Mouse (Mus musculus): ENCODE measurements around the gene Grb2. TPM values are rescaled to one million over a fixed set of nuclear protein-coding genes. Genes with fewer than 3 reads are reported as not detected.

Grb2 gene
- polyA plus RNA-seq, 1 experiment from 2014 or later: 87.8 TPM

- H3K27ac ChIP-seq: no peak overlapping the region
- H3K36me3 ChIP-seq: no peaks in the 10 kb centered on the region
- no peaks in the 10 kb centered on the region for H3K27me3 ChIP-seq (ENCODE audit: low read depth, poor library complexity, severe bottlenecking)
- no peak overlapping the region for H3K4me3 ChIP-seq
- WGBS: 84% methylated on average over 8 of the region's 8 CpGs
- H3K9me3 ChIP-seq (replicated peaks): no peaks in the 10 kb centered on the region
- peaks cover 9% of the 10 kb centered on the region; the same call in 1 of the 2 replicates for H3K4me1 ChIP-seq
- DNase-seq (ENCODE audit: low spot score): no peak
These were observed 73.4 kb downstream of the Grb2 start for GRCm38 (mm10) chr11:115635041-115635440.

- no peak for DNase-seq (ENCODE audit: low spot score)
- no peaks in the 10 kb centered on the region for H3K36me3 ChIP-seq
- WGBS: 75% methylated on average over 4 of the region's 4 CpGs
These were observed 74.3 kb downstream of the Grb2 start for GRCm38 (mm10) chr11:115634109-115634508.

DNA sequence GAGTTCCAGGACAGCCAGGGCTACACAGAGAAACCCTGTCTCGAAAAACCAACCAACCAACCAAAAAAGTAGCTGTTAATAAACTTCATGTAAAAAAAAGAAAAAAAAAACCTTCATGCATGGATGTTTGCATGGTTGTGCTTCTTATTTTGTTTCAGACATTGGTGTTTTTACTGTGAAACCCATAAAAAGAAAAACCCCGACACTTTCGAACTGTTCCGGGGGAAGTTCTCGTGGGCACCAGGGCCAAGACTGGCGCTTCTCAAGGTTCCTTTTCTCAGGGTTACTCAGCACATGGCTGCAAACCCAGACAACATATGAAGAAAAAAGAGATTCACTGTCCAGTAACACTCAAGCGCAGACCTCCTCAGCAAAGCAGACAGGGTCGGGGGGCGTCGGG is 75.5 kb downstream of the Grb2 start:
- no peak overlapping the region for H3K27ac ChIP-seq
- no peak overlapping the region for H3K4me3 ChIP-seq
- H3K36me3 ChIP-seq: no peaks in the 10 kb centered on the region
- no peaks in the 10 kb centered on the region for H3K9me3 ChIP-seq (replicated peaks)
- no peaks in the 10 kb centered on the region for H3K27me3 ChIP-seq (ENCODE audit: low read depth, poor library complexity, severe bottlenecking)
- no peak for DNase-seq (ENCODE audit: low spot score)
- 91% methylated on average over 10 of the region's 10 CpGs for whole genome bisulfite sequencing
- H3K4me1 ChIP-seq: peaks cover 8% of the 10 kb centered on the region; the same call in 1 of the 2 replicates

More at GRCm38 (mm10) chr11:115634109-115634508, 74.3 kb downstream of the Grb2 start:
- Histone ChIP-seq H3K4me3 (no peak overlapping the region), H3K27me3 (ENCODE audit: low read depth, poor library complexity, severe bottlenecking) (no peaks in the 10 kb centered on the region), H3K4me1 (peaks cover 6% of the 10 kb centered on the region; the same call in 1 of the 2 replicates), H3K9me3 (replicated peaks) (no peaks in the 10 kb centered on the region), H3K27ac (no peak overlapping the region)

- Histone ChIP-seq H3K4me1 (peaks cover 14% of the 10 kb centered on the region), H3K27ac (no peak overlapping the region), H3K36me3 (no peaks in the 10 kb centered on the region), H3K27me3 (ENCODE audit: low read depth, poor library complexity, severe bottlenecking) (no peaks in the 10 kb centered on the region), H3K4me3 (no peak overlapping the region), H3K9me3 (replicated peaks) (no peaks in the 10 kb centered on the region)
- no peak for DNase-seq (ENCODE audit: low spot score)
- WGBS: 70% methylated on average over 7 of the region's 7 CpGs
These were observed 76.2 kb downstream of the Grb2 start for GRCm38 (mm10) chr11:115632247-115632646.

- no peak overlapping the region for H3K4me3 ChIP-seq
- no peaks in the 10 kb centered on the region for H3K36me3 ChIP-seq
- DNase-seq (ENCODE audit: low spot score): no peak
- H3K9me3 ChIP-seq (replicated peaks): no peaks in the 10 kb centered on the region
- H3K4me1 ChIP-seq: peaks cover 19% of the 10 kb centered on the region
- H3K27ac ChIP-seq: no peak overlapping the region
- 13% methylated on average over 3 of the region's 3 CpGs for WGBS
- no peaks in the 10 kb centered on the region for H3K27me3 ChIP-seq (ENCODE audit: low read depth, poor library complexity, severe bottlenecking)
These were observed 76.9 kb downstream of the Grb2 start for GRCm38 (mm10) chr11:115631505-115631890.

- DNase-seq (ENCODE audit: low spot score): no peak
- Histone ChIP-seq H3K36me3 (no peaks in the 10 kb centered on the region), H3K4me1 (peaks cover 19% of the 10 kb centered on the region), H3K27ac (no peak overlapping the region), H3K27me3 (ENCODE audit: low read depth, poor library complexity, severe bottlenecking) (no peaks in the 10 kb centered on the region), H3K4me3 (no peak overlapping the region), H3K9me3 (replicated peaks) (no peaks in the 10 kb centered on the region)
- WGBS: 54% methylated on average over 16 of the region's 16 CpGs
These were observed 77.6 kb downstream of the Grb2 start for GRCm38 (mm10) chr11:115630532-115631504.

- Histone ChIP-seq H3K36me3 (0 out of 2 replicates have a peak, but pooled peaks cover 4% of the 10 kb centered on the region), H3K27me3 (ENCODE audit: low read depth, poor library complexity, severe bottlenecking) (no peaks in the 10 kb centered on the region), H3K4me3 (no peak overlapping the region), H3K9me3 (replicated peaks) (no peaks in the 10 kb centered on the region), H3K4me1 (peaks cover 19% of the 10 kb centered on the region), H3K27ac (no peak overlapping the region)
- WGBS: 89% methylated on average over 13 of the region's 13 CpGs
- DNase-seq (ENCODE audit: low spot score): no peak
These were observed 78.5 kb downstream of the Grb2 start for GRCm38 (mm10) chr11:115629734-115630531.

- peaks cover 9% of the 10 kb centered on the region for H3K36me3 ChIP-seq
- H3K9me3 ChIP-seq (replicated peaks): no peaks in the 10 kb centered on the region
- no peak for DNase-seq (ENCODE audit: low spot score)
- H3K27me3 ChIP-seq (ENCODE audit: low read depth, poor library complexity, severe bottlenecking): no peaks in the 10 kb centered on the region
- H3K27ac ChIP-seq: peak overlapping the region; percentile 80
- peak overlapping the region; percentile 71 for H3K4me3 ChIP-seq
- peaks cover 19% of the 10 kb centered on the region for H3K4me1 ChIP-seq
- 54% methylated on average over 13 of the region's 13 CpGs for WGBS
These were observed 79.8 kb downstream of the Grb2 start for GRCm38 (mm10) chr11:115628465-115629101.

DNA sequence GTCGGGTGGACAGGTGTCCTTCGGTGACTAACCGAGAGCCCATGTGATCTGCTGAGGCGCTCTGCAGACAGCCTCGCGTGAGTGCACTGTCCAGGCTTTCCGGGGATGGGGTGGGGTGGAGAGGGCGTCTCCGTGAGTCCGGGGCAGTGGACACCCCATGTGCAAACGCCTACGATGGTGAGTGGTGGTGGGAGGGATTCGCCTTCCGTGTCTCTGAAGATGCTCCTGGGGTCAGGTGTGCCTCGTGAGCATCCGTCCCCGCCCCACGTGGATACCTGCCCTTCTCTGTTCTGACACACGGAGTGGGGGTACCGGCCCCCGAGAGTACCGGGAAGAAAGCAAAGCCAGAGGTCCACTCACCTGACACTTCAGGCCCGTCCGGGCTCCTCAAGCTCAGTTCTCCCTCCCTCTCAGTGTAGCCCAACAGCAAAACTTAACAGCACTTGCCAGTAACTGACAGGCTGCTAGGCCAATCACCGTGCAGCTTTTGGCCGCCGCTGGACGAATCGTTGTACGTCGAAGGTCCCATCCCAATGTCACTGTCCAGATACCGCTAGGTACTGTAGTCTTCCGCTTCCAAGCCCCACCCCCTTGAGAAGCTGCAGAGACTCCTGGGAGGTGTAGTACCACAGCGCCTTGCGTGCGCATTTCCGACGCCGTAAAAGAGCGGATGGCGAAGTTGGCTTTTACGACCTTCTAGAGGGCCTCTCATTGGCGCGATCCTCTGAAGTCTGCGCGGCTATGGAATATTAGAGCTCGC is 80.5 kb downstream of the Grb2 start, which contains the start of gene Slc25a19:
Slc25a19 (minus strand) TSS at position 591 of the 760 bp plus-strand sequence.
- peaks cover 16% of the 10 kb centered on the region for H3K36me3 ChIP-seq
- H3K9me3 ChIP-seq (replicated peaks): no peaks in the 10 kb centered on the region
- peak; percentile 93 for DNase-seq (ENCODE audit: low spot score)
- peaks cover 19% of the 10 kb centered on the region for H3K4me1 ChIP-seq
- under 1% methylated on average over 47 of the region's 47 CpGs for WGBS
- H3K27me3 ChIP-seq (ENCODE audit: low read depth, poor library complexity, severe bottlenecking): no peaks in the 10 kb centered on the region
- peak within 1 kb of the TSS; percentile 71 for H3K4me3 ChIP-seq
- peak within 1 kb of the TSS; percentile 80 for H3K27ac ChIP-seq

DNA sequence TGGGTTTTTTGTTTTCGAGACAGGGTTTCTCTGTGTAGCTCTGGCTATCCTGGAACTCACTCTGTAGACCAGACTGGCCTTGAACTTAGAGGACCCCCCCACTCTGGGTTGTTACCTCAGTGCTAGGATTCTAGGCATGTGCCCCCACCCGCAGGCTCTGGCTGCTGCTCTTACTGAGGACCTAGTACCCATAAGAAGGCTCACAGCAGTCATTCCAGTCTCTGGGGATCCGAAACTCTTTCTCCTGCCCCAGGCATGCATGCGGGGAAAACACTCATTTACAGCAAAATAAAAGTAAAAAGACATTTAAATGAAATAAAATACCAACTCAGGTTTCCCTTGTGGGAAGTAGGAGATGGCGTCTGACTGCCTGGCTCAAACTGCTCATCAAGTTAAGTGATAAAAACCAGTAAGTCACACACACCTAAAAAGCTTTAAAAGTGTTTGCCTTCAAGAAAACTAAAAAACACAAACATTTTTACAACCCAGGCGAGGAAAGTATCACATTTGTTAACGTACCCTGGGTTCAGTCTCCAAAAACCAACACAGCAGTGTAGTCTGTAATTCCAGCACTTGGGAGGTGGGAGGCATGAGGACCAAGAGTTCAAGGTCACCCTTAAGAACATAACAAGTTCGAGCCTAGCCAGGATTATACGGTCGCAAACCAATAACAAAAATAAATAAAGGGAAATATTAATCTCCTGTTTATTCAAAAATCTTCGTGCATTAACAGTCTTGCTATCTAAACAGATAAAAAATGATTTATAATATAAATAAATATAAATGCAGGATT is 81.4 kb downstream of the Grb2 start:
- Histone ChIP-seq H3K27me3 (ENCODE audit: low read depth, poor library complexity, severe bottlenecking) (no peaks in the 10 kb centered on the region), H3K4me1 (peaks cover 19% of the 10 kb centered on the region), H3K9me3 (replicated peaks) (no peaks in the 10 kb centered on the region), H3K27ac (no peak overlapping the region), H3K36me3 (peaks cover 25% of the 10 kb centered on the region), H3K4me3 (peak overlapping the region; percentile 71)
- no peak for DNase-seq (ENCODE audit: low spot score)
- 55% methylated on average over 11 of the region's 11 CpGs for WGBS

DNA sequence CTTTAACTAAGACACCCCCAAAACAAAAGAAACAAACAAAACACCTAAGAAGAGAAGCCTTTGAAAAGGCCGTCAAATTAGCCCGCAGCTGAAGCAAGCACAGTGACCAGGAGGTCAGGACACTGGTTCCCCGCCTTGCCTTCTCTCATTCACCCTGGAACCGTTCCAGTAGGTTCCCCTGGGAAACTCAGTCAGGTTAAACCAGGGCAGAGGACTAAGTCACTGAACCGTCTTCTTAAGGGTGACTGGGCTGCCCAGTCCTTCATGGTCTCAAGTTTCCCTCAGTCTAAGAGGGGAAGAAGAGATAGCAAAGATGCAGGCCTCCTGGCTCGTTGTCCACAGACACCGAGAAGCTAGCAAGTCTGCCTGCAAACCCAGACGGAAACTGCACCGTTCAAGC is 82.5 kb downstream of the Grb2 start:
- 85% methylated on average over 9 of the region's 9 CpGs for WGBS
- Histone ChIP-seq H3K27me3 (ENCODE audit: low read depth, poor library complexity, severe bottlenecking) (no peaks in the 10 kb centered on the region), H3K36me3 (peaks cover 32% of the 10 kb centered on the region), H3K4me1 (peaks cover 14% of the 10 kb centered on the region), H3K9me3 (replicated peaks) (no peaks in the 10 kb centered on the region), H3K27ac (no peak overlapping the region), H3K4me3 (no peak overlapping the region)
- no peak for DNase-seq (ENCODE audit: low spot score)
